Mouse (Mus musculus) cortical plate, adult 2 months (tissue): ENCODE results near the gene Plppr3. TPM values are rescaled to one million over a fixed set of nuclear protein-coding genes. Genes with fewer than 3 reads are reported as not detected.
A peak's percentile ranks its signal among the peaks of the same experiment; 100 is the strongest.

Experiments used
- H3K27ac ChIP-seq: fragments of 200-500 bp; 2 replicates; pipeline ENCODE4 v1.5.1; 2012; ENCODE audit warnings: low read length, control low read depth, inconsistent platforms; ENCODE audit not compliant: insufficient read depth
- H3K4me1 ChIP-seq: fragments of 200-500 bp; 2 replicates; pipeline ENCODE4 v1.6.1; 2011; ENCODE audit warnings: low read length; ENCODE audit not compliant: control insufficient read depth, insufficient read depth
- H3K4me3 ChIP-seq: fragments of 200-500 bp; 2 replicates; pipeline ENCODE4 v1.5.1; 2011; ENCODE audit warnings: mild to moderate bottlenecking, low read length, control low read depth; ENCODE audit not compliant: insufficient read depth
- CTCF ChIP-seq: fragments of 200-500 bp; IDR thresholded peaks from 2 replicates; pipeline ENCODE4 v1.5.1; 2011; ENCODE audit warnings: mild to moderate bottlenecking, control low read depth, low read length; ENCODE audit not compliant: insufficient read depth; ENCODE audit errors: extremely low read depth
- POLR2A ChIP-seq: fragments of 200-500 bp; IDR thresholded peaks from 2 replicates; pipeline ENCODE4 v1.6.1; 2011; ENCODE audit warnings: mild to moderate bottlenecking, low read length, control low read depth; ENCODE audit not compliant: insufficient read depth; ENCODE audit errors: extremely low read depth
- polyA plus RNA-seq: library from polyadenylated mRNA; depleted of rRNA; stranded (reverse); fragments of >200 nt; gene quantifications from 2 replicates; pipeline ENCODE4 v1.2.3, GENCODE M21; 2012

Gene Plppr3
- polyA plus RNA-seq, 1 experiment = 79.9 TPM

DNA sequence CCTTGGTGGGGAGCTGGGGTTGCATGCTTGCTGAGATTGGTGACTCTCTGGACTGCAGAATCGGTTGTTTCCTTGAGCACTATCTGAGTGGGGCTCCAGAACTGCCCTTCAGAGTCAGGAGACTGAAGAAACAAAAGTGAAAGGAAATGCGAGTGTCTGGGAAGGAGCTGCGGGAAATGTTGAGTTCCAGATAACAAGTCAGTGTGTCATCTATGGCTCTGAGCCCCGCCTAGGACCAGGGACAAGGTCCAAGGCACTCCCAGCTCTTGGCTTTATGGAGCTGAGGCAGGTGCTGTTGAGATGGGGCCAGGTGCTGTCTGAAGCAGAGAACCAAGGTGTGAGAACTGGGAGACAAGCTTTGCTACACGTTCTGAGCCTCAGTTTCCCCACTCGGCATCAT is 50.0 kb downstream of the Plppr3 start:
- no peak for TF ChIP-seq CTCF
- TF ChIP-seq POLR2A = no peak
- Histone ChIP-seq H3K27ac (no peak overlapping the region), H3K4me1 (no peaks in the 10 kb centered on the region), H3K4me3 (no peak overlapping the region)

DNA sequence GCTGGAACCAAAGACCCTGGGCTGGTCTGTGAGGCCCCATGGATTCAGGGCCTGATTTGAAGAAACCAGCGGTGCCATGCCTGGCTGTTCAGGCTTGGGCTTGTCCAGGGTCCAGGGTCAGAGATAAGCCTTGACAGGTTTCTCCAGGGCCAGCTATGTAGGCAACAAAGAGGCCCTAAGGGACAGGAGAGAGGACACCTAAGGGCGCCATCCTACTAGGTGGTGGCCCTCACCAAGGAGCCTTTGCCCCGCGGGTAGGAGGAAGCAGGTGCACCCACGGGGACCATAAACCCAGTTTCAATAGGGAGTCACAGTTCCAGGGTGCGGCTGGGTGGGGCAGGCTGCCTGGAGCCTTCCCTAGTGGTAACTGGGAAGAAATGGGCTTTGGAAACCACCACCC is 51.4 kb downstream of the Plppr3 start:
- no peak overlapping the region for H3K27ac ChIP-seq
- TF ChIP-seq POLR2A = no peak
- no peak for TF ChIP-seq CTCF
- no peak overlapping the region for H3K4me3 ChIP-seq
- H3K4me1 ChIP-seq = no peaks in the 10 kb centered on the region

DNA sequence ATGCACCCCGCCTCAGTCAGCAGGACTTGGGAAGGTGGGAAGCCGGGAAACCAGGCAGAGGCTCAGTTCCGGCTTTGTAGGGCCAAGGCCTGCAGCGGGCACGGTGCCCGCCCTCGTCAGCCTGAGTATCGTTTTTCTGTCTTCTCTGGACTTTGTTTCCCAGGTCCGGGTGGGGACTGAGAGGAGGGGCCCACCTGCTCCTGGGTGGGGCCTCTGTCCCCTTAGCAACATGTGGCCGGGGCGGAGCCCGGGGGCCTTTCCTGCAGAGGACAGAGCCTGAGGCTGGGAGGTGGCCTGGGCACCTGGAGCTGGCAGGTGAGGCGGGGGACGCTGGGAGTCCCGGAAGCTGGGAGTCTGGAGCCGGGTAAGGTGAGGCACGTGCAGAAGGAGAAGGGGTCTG is 52.1 kb downstream of the Plppr3 start:
- no peaks in the 10 kb centered on the region for H3K4me1 ChIP-seq
- TF ChIP-seq POLR2A (no peak), CTCF (no peak)
- H3K27ac ChIP-seq = no peak overlapping the region
- no peak overlapping the region for H3K4me3 ChIP-seq

DNA sequence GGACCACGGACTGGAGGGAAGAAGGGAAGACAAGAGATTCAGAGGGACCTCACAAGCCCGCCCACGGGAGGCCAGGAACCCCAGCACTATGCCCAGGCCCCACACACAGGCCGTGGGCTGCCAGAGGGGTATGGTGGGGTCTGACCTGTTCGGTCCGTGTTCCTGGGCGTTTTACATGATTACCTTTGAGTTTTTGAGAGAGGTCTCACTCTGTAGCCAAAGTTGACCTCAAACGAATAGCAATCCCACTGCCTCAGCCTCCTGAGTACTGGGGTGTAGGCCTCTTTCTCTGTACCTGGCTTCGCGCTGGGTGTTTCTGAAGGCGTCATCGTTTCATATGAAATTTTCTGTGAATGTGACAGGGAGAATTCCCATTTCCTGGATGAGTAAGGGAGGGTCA is 52.7 kb downstream of the Plppr3 start:
- TF ChIP-seq POLR2A = no peak
- no peak for TF ChIP-seq CTCF
- Histone ChIP-seq H3K4me3 (no peak overlapping the region), H3K27ac (no peak overlapping the region), H3K4me1 (no peaks in the 10 kb centered on the region)

DNA sequence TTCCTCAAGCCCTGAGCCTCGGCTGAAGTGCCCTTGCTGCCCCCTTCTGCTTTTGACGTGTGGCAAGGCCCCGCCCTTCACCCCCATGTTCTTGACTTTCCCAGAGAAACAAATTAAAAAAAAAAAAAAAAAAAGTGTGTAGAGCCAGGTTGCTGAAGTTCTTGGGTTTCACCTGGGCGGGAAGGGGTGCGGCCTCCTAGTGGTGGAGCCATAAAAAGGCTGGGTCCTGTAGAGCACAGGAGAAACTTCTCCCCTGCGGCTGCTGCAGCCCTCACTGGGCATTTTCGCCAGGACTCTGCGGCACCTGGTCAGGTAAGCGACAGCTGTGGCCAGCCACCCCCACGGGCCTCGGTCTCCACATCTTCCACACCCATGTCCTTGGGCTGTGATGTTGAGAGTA is 53.7 kb downstream of the Plppr3 start, which contains the start of gene Misp:
TSS of gene Misp (plus strand) at position 208 of the 400 bp plus-strand sequence.
- Histone ChIP-seq H3K4me3 (no peak within 1 kb of the TSS), H3K27ac (no peak within 1 kb of the TSS), H3K4me1 (no peaks in the 10 kb centered on the region)
- no peak for TF ChIP-seq CTCF
- TF ChIP-seq POLR2A = no peak

DNA sequence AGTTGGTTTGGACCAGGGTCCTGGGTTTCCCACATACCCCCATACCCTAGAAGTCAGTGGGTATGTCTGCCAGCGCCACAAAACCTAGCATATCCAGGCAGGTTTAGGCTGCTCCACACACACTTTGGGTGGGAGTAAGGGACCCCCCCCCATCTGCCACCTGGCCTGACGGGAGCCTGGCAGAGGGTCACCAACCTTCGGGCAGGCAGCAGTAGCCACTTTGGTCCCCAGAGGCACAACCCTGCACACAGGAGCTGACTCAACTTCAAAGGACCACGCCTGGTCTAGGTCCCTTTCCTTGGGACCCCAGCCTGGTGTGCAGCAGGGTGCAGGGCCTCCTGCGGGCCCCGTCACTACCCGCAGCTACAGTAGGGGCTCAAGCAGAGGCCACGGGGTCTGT is 54.2 kb downstream of the Plppr3 start:
- no peak overlapping the region for H3K4me3 ChIP-seq
- no peaks in the 10 kb centered on the region for H3K4me1 ChIP-seq
- no peak overlapping the region for H3K27ac ChIP-seq
- TF ChIP-seq CTCF = no peak

DNA sequence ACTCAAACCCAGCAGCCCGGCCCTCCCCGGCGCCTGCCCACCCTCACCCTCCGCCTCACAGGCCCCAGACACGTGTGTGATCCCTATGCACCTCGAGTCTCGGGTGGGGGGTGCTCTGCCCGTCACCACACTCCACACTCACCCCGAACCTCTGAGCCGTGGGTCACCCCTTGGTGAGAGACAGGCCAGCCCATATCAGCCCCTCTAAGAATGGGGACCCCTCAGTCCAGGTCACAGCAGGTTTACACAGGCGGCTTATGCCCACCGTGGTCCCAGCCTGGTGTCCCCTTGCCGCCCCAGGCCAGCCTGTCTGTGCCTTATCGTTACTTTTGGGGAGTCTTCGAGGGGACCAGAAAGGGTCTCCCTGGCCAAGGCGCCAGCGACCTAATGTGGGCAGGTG is 54.8 kb downstream of the Plppr3 start:
- Histone ChIP-seq H3K4me3 (no peak overlapping the region), H3K27ac (no peak overlapping the region), H3K4me1 (no peaks in the 10 kb centered on the region)
- TF ChIP-seq CTCF (no peak), POLR2A (no peak)

DNA sequence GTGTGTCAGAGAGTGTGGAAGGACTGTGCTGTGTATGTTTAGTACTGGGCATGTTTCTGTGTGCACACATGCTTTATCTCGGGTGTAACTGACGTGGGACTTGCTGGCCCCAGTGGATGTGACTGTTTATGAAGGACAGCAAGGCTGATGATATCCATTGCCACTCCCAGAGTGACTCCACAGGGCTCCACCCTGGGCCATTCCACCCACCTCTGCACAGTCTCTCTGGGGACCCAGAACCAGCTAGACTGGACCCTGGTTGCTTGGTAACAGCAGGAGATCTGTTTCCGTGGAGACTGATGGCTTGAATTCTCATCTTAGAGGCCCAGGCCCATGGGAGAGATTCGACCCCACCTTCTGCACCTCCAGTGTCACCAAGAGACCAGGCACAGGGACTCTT is 56.2 kb downstream of the Plppr3 start:
- Histone ChIP-seq H3K4me1 (no peaks in the 10 kb centered on the region), H3K4me3 (no peak overlapping the region), H3K27ac (no peak overlapping the region)
- no peak for TF ChIP-seq POLR2A
- no peak for TF ChIP-seq CTCF

DNA sequence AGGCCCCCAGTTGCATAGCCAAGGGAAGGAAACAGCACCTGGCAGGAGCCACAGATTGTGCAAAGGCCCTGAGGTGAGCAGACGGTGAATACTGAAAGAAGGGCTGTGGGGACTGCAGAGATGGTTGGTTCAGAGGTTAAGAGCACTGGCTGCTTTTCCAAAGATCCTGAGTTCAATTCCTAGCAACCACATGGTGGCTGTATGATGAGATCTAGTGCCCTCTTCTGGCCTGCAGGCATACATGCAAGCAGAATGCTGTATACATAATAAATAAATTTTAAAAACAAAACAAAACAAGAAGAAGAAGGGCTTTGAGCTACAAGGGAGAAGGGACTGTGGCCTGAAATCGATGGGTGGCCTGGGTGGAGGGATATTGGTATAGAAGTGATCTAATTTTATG is 57.3 kb downstream of the Plppr3 start:
- H3K27ac ChIP-seq = no peak overlapping the region
- no peak overlapping the region for H3K4me3 ChIP-seq
- TF ChIP-seq CTCF (peak; percentile 36; the same call in 1 of the 2 replicates), POLR2A (no peak)
- H3K4me1 ChIP-seq = no peaks in the 10 kb centered on the region

DNA sequence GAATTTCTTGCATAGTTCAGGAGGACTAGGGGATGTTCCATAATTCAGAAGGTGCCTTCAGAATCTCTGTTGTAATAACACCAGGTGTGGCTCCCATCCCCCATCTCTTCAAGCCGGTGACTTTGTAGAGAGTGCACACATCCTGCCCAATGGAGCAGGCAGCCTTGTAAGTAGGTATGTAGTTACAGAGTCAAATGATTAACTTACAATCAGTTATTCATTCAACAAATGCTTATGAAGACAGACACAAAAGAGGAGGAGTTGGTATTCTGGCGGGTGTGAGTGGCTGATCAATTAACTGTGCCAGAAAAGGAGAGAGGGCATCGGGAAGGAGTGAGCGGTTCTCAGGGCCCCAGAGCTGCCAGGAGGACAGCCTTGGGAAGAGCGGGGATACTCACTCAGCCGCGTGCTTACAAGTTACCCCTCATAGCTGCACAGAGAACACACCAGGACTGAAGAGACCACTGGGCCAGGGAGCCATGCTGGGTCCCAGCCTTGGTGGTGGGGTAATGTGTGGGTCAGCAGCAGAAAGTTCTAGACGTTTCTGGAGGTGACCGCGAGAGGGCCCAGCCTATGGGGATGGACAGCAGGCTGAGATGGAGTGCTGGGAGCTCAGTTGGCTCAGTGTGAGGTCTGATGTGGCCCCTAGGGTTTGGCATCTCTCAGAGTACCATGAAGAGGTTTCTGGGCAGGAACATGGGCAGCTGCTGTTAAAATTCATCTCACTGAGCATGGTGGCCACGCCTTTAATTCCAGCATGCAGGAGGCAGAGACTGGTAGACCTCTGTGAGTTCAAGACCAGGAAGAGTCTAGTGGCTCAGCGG is 58.6 kb downstream of the Plppr3 start:
- H3K4me3 ChIP-seq = no peak overlapping the region
- TF ChIP-seq POLR2A (no peak), CTCF (no peak)
- no peaks in the 10 kb centered on the region for H3K4me1 ChIP-seq
- H3K27ac ChIP-seq = no peak overlapping the region
